Mouse (Mus musculus): ENCODE data around the gene Nsmce3. TPM values are rescaled to one million over a fixed set of nuclear protein-coding genes. Genes with fewer than 3 reads are reported as not detected.

Gene Nsmce3
- total and polyA plus RNA-seq, 3 experiments: 2.6 to 3.0 (median 2.9) TPM

GRCm38 (mm10) chr7:64840946-64841659, 31.7 kb downstream of the Nsmce3 start:
- no peak overlapping the region for H3K4me3 ChIP-seq
- intact Hi-C loops (cut with DNase I): no loop called here
- H3K27ac ChIP-seq: no peak overlapping the region

GRCm38 (mm10) chr7:64840576-64840895, 32.3 kb downstream of the Nsmce3 start:
- WGBS: 47% methylated on average over 1 of the region's 1 CpGs
- H3K4me1 ChIP-seq (ENCODE audit: control insufficient read depth, insufficient read depth, low read length): no peaks in the 10 kb centered on the region
- DNase-seq: no peak
- no peaks in the 10 kb centered on the region for H3K79me2 ChIP-seq (replicated peaks; ENCODE audit: control insufficient read depth, insufficient read depth, low read length)
- no peak for TF ChIP-seq POLR2A (IDR thresholded peaks at IDR 0.05; ENCODE audit: insufficient read depth, low read depth, low read length)
- TF ChIP-seq CTCF (IDR thresholded peaks at IDR 0.05): no peak
- TF ChIP-seq EP300 (IDR thresholded peaks at IDR 0.05; ENCODE audit: insufficient read depth, low read depth, low read length): no peak
- H3K4me3 ChIP-seq: no peak overlapping the region
- H3K27me3 ChIP-seq (ENCODE audit: control insufficient read depth, insufficient read depth, low read length): no peaks in the 10 kb centered on the region
- H3K36me3 ChIP-seq (ENCODE audit: control insufficient read depth, insufficient read depth, low read length): no peaks in the 10 kb centered on the region
- H3K27ac ChIP-seq: no peak overlapping the region
- intact Hi-C loops (cut with DNase I): no loop called here
- H3K9ac ChIP-seq (ENCODE audit: low read depth, low read length): no peak overlapping the region

More at GRCm38 (mm10) chr7:64840946-64841659, 31.7 kb downstream of the Nsmce3 start:
- no peaks in the 10 kb centered on the region for H3K4me1 ChIP-seq (ENCODE audit: control insufficient read depth, insufficient read depth, low read length)
- H3K36me3 ChIP-seq (ENCODE audit: control insufficient read depth, insufficient read depth, low read length): no peaks in the 10 kb centered on the region
- no peak overlapping the region for H3K9ac ChIP-seq (ENCODE audit: low read depth, low read length)
- no peaks in the 10 kb centered on the region for H3K79me2 ChIP-seq (replicated peaks; ENCODE audit: control insufficient read depth, insufficient read depth, low read length)
- no peaks in the 10 kb centered on the region for H3K27me3 ChIP-seq (ENCODE audit: control insufficient read depth, insufficient read depth, low read length)
- WGBS: 59% methylated on average over 10 of the region's 10 CpGs
- TF ChIP-seq POLR2A (IDR thresholded peaks at IDR 0.05; ENCODE audit: insufficient read depth, low read depth, low read length) (no peak), EP300 (IDR thresholded peaks at IDR 0.05; ENCODE audit: insufficient read depth, low read depth, low read length) (no peak), CTCF (IDR thresholded peaks at IDR 0.05) (no peak)
- no peak for DNase-seq

- 4% methylated on average over 21 of the region's 21 CpGs for WGBS
- Histone ChIP-seq H3K27ac (no peak overlapping the region), H3K27me3 (ENCODE audit: control insufficient read depth, insufficient read depth, low read length) (no peaks in the 10 kb centered on the region), H3K9ac (ENCODE audit: low read depth, low read length) (no peak overlapping the region), H3K4me1 (ENCODE audit: control insufficient read depth, insufficient read depth, low read length) (no peaks in the 10 kb centered on the region), H3K36me3 (ENCODE audit: control insufficient read depth, insufficient read depth, low read length) (no peaks in the 10 kb centered on the region), H3K79me2 (replicated peaks; ENCODE audit: control insufficient read depth, insufficient read depth, low read length) (no peaks in the 10 kb centered on the region), H3K4me3 (peak overlapping the region; percentile 24; the same call in 1 of the 2 replicates)
- DNase-seq: peak; percentile 23 to 29
- TF ChIP-seq CTCF (IDR thresholded peaks at IDR 0.05) (peak; percentile 55), POLR2A (IDR thresholded peaks at IDR 0.05; ENCODE audit: insufficient read depth, low read depth, low read length) (no peak)
- intact Hi-C loops (cut with DNase I): no loop called here
These were observed 32.8 kb downstream of the Nsmce3 start for GRCm38 (mm10) chr7:64839801-64840575.

- WGBS: 75% methylated on average over 2 of the region's 2 CpGs
- intact Hi-C loops (cut with DNase I): no loop called here
These were observed 33.5 kb downstream of the Nsmce3 start for GRCm38 (mm10) chr7:64839281-64839680.

GRCm38 (mm10) chr7:64830214-64830995, 42.4 kb downstream of the Nsmce3 start:
- WGBS: 31% methylated on average over 5 of the region's 5 CpGs
- DNase-seq: no peak
- intact Hi-C loops (cut with DNase I): no loop called here
- Histone ChIP-seq H3K27me3 (ENCODE audit: control insufficient read depth, insufficient read depth, low read length) (no peaks in the 10 kb centered on the region), H3K4me1 (ENCODE audit: control insufficient read depth, insufficient read depth, low read length) (no peaks in the 10 kb centered on the region), H3K79me2 (replicated peaks; ENCODE audit: control insufficient read depth, insufficient read depth, low read length) (no peaks in the 10 kb centered on the region), H3K36me3 (ENCODE audit: control insufficient read depth, insufficient read depth, low read length) (no peaks in the 10 kb centered on the region), H3K9ac (ENCODE audit: low read depth, low read length) (no peak overlapping the region), H3K27ac (no peak overlapping the region), H3K4me3 (no peak overlapping the region)
- TF ChIP-seq CTCF (IDR thresholded peaks at IDR 0.05): no peak
- TF ChIP-seq POLR2A (IDR thresholded peaks at IDR 0.05; ENCODE audit: insufficient read depth, low read depth, low read length): no peak
- no peak for TF ChIP-seq EP300 (IDR thresholded peaks at IDR 0.05; ENCODE audit: insufficient read depth, low read depth, low read length)

More at GRCm38 (mm10) chr7:64839281-64839680, 33.5 kb downstream of the Nsmce3 start:
- no peaks in the 10 kb centered on the region for H3K27me3 ChIP-seq (ENCODE audit: control insufficient read depth, insufficient read depth, low read length)
- no peak overlapping the region for H3K27ac ChIP-seq
- H3K4me1 ChIP-seq (ENCODE audit: control insufficient read depth, insufficient read depth, low read length): no peaks in the 10 kb centered on the region
- H3K79me2 ChIP-seq (replicated peaks; ENCODE audit: control insufficient read depth, insufficient read depth, low read length): no peaks in the 10 kb centered on the region
- no peak for TF ChIP-seq CTCF (IDR thresholded peaks at IDR 0.05)
- TF ChIP-seq EP300 (IDR thresholded peaks at IDR 0.05; ENCODE audit: insufficient read depth, low read depth, low read length): no peak
- TF ChIP-seq POLR2A (IDR thresholded peaks at IDR 0.05; ENCODE audit: insufficient read depth, low read depth, low read length): no peak
- H3K36me3 ChIP-seq (ENCODE audit: control insufficient read depth, insufficient read depth, low read length): no peaks in the 10 kb centered on the region
- DNase-seq: no peak
- no peak overlapping the region for H3K9ac ChIP-seq (ENCODE audit: low read depth, low read length)
- H3K4me3 ChIP-seq: no peak overlapping the region

All from heart, adult 2 months (tissue).